Mouse (Mus musculus) limb, embryonic 15.5 days (tissue): ENCODE results near the gene Rapgef5. TPM values are rescaled to one million over a fixed set of nuclear protein-coding genes. Genes with fewer than 3 reads are reported as not detected.

Experiments
- ATAC-seq: fragments of 200-750 bp; cut with Nextera tagmentation; 2 replicates; pipeline ENCODE4 v1.8.0; 2017; ENCODE audit warnings: low read depth, moderate TSS enrichment; ENCODE audit not compliant: insufficient number of reproducible peaks, low FRiP score, low TSS enrichment
- H3K27ac ChIP-seq: fragments of 300-500 bp; sonication (generic); 2 replicates; pipeline ENCODE4 v1.5.1; 2015; ENCODE audit warnings: moderate library complexity, mild to moderate bottlenecking, inconsistent platforms
- H3K27me3 ChIP-seq: fragments of 300-500 bp; sonication (generic); 2 replicates; pipeline ENCODE4 v1.6.1; 2015; ENCODE audit warnings: inconsistent platforms
- H3K36me3 ChIP-seq: fragments of 300-500 bp; sonication (generic); 2 replicates; pipeline ENCODE4 v1.6.1; 2015; ENCODE audit warnings: inconsistent platforms
- H3K4me1 ChIP-seq: fragments of 300-500 bp; sonication (generic); 2 replicates; pipeline ENCODE4 v1.6.1; 2015; ENCODE audit warnings: inconsistent platforms
- H3K4me2 ChIP-seq: fragments of 300-500 bp; sonication (generic); 2 replicates; pipeline ENCODE4 v1.6.1; 2015; ENCODE audit warnings: mild to moderate bottlenecking, inconsistent platforms
- H3K4me3 ChIP-seq: fragments of 300-500 bp; sonication (generic); 2 replicates; pipeline ENCODE4 v1.5.1; 2015; ENCODE audit warnings: mild to moderate bottlenecking, inconsistent platforms
- H3K9ac ChIP-seq: fragments of 300-500 bp; sonication (generic); 2 replicates; pipeline ENCODE4 v1.6.1; 2015; ENCODE audit warnings: inconsistent platforms
- H3K9me3 ChIP-seq: fragments of 300-500 bp; sonication (generic); 2 replicates; pipeline ENCODE4 v1.6.1; 2016; ENCODE audit warnings: inconsistent platforms
- WGBS: fragments of 180-500 bp; shearing (Covaris S2); methylation state at CpG from one replicate; pipeline ENCODE4 v1.1.7; 2015; 5-methylcytosine and 5-hydroxymethylcytosine counted together
- polyA plus RNA-seq: library from polyadenylated mRNA; unstranded; fragments of >200 nt; fragmentation: Nextera tagmentation; extraction: Ambion mirVana; gene quantifications from 2 replicates; pipeline ENCODE4 v1.2.1, GENCODE M21; 2015

Rapgef5 gene
- polyA plus RNA-seq, 1 experiment from 2014 or later = 7.8 TPM

DNA sequence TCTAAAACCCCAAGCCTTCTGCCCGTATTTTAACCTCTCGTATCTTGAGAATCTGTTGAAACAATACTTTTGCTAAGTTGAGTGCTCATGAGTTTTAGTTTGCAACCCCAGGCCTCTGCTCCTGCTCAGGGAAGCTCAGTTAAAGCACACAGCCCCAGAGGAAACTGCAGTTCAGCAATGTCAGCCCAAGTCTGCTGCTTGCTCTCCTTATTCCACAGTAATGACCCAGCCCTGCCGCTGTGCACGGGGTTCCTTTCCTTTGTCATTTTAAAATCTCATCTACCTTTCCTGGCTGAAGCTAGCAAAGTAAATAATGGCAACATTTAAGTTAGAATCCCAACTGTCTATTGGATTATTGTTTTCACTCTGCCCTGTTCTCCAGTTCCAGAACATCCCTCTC is 144.1 kb downstream of the Rapgef5 start:
- Histone ChIP-seq H3K9me3 (no peaks in the 10 kb centered on the region), H3K9ac (no peak overlapping the region), H3K27me3 (no peaks in the 10 kb centered on the region), H3K4me1 (no peaks in the 10 kb centered on the region), H3K27ac (no peak overlapping the region), H3K36me3 (no peaks in the 10 kb centered on the region), H3K4me2 (no peak overlapping the region), H3K4me3 (no peak overlapping the region)
- no peak for ATAC-seq
- 40% methylated on average over 4 of the region's 4 CpGs for WGBS

- no peaks in the 10 kb centered on the region for H3K36me3 ChIP-seq
- no peak for ATAC-seq
- WGBS = 70% methylated on average over 6 of the region's 6 CpGs
Measured at GRCm38 (mm10) chr12:117661871-117662270, 145.6 kb downstream of the Rapgef5 start.

GRCm38 (mm10) chr12:117663637-117664036 is 147.4 kb downstream of the Rapgef5 start:
- Histone ChIP-seq H3K36me3 (no peaks in the 10 kb centered on the region), H3K9ac (no peak overlapping the region), H3K4me2 (no peak overlapping the region), H3K4me1 (peaks cover 4% of the 10 kb centered on the region; the same call in 1 of the 2 replicates), H3K27me3 (no peaks in the 10 kb centered on the region), H3K27ac (no peak overlapping the region), H3K9me3 (no peaks in the 10 kb centered on the region), H3K4me3 (no peak overlapping the region)
- no peak for ATAC-seq
- WGBS = 60% methylated on average over 5 of the region's 5 CpGs

More at GRCm38 (mm10) chr12:117661871-117662270, 145.6 kb downstream of the Rapgef5 start:
- H3K27ac ChIP-seq = no peak overlapping the region
- no peaks in the 10 kb centered on the region for H3K27me3 ChIP-seq
- no peak overlapping the region for H3K4me3 ChIP-seq
- no peak overlapping the region for H3K9ac ChIP-seq
- no peak overlapping the region for H3K4me2 ChIP-seq
- H3K4me1 ChIP-seq = no peaks in the 10 kb centered on the region
- no peaks in the 10 kb centered on the region for H3K9me3 ChIP-seq

GRCm38 (mm10) chr12:117664644-117665043 is 148.4 kb downstream of the Rapgef5 start:
- H3K9me3 ChIP-seq = no peaks in the 10 kb centered on the region
- 61% methylated on average over 5 of the region's 5 CpGs for WGBS
- no peak overlapping the region for H3K4me2 ChIP-seq
- no peaks in the 10 kb centered on the region for H3K27me3 ChIP-seq
- no peaks in the 10 kb centered on the region for H3K36me3 ChIP-seq
- no peak overlapping the region for H3K9ac ChIP-seq
- ATAC-seq = no peak
- peaks cover 9% of the 10 kb centered on the region; the same call in 1 of the 2 replicates for H3K4me1 ChIP-seq
- no peak overlapping the region for H3K4me3 ChIP-seq
- no peak overlapping the region for H3K27ac ChIP-seq

- WGBS = 88% methylated on average over 3 of the region's 3 CpGs
Measured at GRCm38 (mm10) chr12:117666391-117666790, 150.1 kb downstream of the Rapgef5 start.

DNA sequence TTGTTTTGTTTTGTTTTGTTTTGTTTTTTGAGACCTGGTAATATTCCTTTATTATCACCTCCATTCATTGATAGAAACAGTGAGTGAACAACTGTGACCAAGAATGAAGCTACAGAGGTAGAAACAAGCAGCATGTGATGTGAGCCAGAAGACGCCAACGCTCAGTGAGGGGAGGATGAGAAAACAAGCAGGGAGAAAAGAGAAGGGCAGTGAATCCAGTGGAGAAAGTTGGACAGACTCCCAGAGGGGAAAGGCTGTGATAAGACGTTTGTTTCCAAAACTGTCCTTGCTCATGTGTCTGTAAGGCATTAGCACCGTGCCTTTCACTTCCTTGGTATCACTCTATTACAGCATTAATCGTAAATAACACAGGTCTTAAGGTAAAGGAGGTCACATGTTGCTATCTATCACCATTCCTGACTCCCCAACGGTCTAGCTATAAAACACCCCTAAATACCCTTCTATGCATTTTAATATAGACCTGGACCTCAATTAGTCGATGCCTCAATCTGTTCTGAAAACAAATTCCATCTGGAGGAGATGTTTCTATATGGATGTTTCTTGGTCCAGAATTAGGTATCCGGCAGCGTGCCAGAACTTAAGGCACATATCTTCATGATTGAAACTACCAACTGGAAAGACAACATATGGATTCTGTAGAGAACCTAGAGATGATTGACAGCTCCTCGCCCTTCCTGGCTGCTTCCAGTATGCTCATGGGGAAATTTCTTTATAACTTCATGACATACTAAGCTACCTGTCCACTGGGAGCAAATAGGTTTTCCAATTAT is 153.5 kb downstream of the Rapgef5 start:
- Histone ChIP-seq H3K4me3 (no peak overlapping the region), H3K9me3 (no peaks in the 10 kb centered on the region), H3K4me1 (peaks cover 9% of the 10 kb centered on the region; the same call in 1 of the 2 replicates), H3K27ac (no peak overlapping the region), H3K27me3 (no peaks in the 10 kb centered on the region), H3K36me3 (no peaks in the 10 kb centered on the region), H3K9ac (no peak overlapping the region), H3K4me2 (no peak overlapping the region)
- ATAC-seq = no peak
- 67% methylated on average over 10 of the region's 10 CpGs for WGBS

More at GRCm38 (mm10) chr12:117666391-117666790, 150.1 kb downstream of the Rapgef5 start:
- no peak overlapping the region for H3K9ac ChIP-seq
- ATAC-seq = no peak
- H3K4me2 ChIP-seq = no peak overlapping the region
- H3K27ac ChIP-seq = no peak overlapping the region
- H3K36me3 ChIP-seq = no peaks in the 10 kb centered on the region
- H3K4me3 ChIP-seq = no peak overlapping the region
- H3K4me1 ChIP-seq = peaks cover 9% of the 10 kb centered on the region; the same call in 1 of the 2 replicates
- H3K27me3 ChIP-seq = no peaks in the 10 kb centered on the region
- H3K9me3 ChIP-seq = no peaks in the 10 kb centered on the region

GRCm38 (mm10) chr12:117673188-117673587 is 156.9 kb downstream of the Rapgef5 start:
- no peak overlapping the region for H3K9ac ChIP-seq
- H3K27ac ChIP-seq = no peak overlapping the region
- WGBS = 66% methylated on average over 2 of the region's 2 CpGs
- ATAC-seq = no peak
- peaks cover 9% of the 10 kb centered on the region; the same call in 1 of the 2 replicates for H3K4me1 ChIP-seq
- no peak overlapping the region for H3K4me3 ChIP-seq
- H3K36me3 ChIP-seq = no peaks in the 10 kb centered on the region
- H3K27me3 ChIP-seq = no peaks in the 10 kb centered on the region
- no peak overlapping the region for H3K4me2 ChIP-seq
- no peaks in the 10 kb centered on the region for H3K9me3 ChIP-seq

GRCm38 (mm10) chr12:117674511-117674910 is 158.2 kb downstream of the Rapgef5 start:
- Histone ChIP-seq H3K27ac (no peak overlapping the region), H3K36me3 (no peaks in the 10 kb centered on the region), H3K9ac (no peak overlapping the region), H3K27me3 (no peaks in the 10 kb centered on the region), H3K9me3 (no peaks in the 10 kb centered on the region), H3K4me2 (no peak overlapping the region), H3K4me3 (no peak overlapping the region), H3K4me1 (no peaks in the 10 kb centered on the region)
- WGBS = 88% methylated on average over 2 of the region's 2 CpGs
- no peak for ATAC-seq

GRCm38 (mm10) chr12:117676265-117676664 is 160.0 kb downstream of the Rapgef5 start:
- Histone ChIP-seq H3K4me3 (no peak overlapping the region), H3K36me3 (no peaks in the 10 kb centered on the region), H3K9me3 (no peaks in the 10 kb centered on the region), H3K4me1 (no peaks in the 10 kb centered on the region), H3K9ac (no peak overlapping the region), H3K27me3 (no peaks in the 10 kb centered on the region), H3K4me2 (no peak overlapping the region), H3K27ac (no peak overlapping the region)
- no peak for ATAC-seq
- 86% methylated on average over 4 of the region's 4 CpGs for WGBS

GRCm38 (mm10) chr12:117678916-117679315 is 162.6 kb downstream of the Rapgef5 start:
- WGBS = 64% methylated on average over 3 of the region's 3 CpGs
- ATAC-seq = no peak
- Histone ChIP-seq H3K9ac (no peak overlapping the region), H3K4me2 (no peak overlapping the region), H3K4me3 (no peak overlapping the region), H3K9me3 (no peaks in the 10 kb centered on the region), H3K36me3 (no peaks in the 10 kb centered on the region), H3K4me1 (no peaks in the 10 kb centered on the region), H3K27ac (no peak overlapping the region), H3K27me3 (no peaks in the 10 kb centered on the region)

DNA sequence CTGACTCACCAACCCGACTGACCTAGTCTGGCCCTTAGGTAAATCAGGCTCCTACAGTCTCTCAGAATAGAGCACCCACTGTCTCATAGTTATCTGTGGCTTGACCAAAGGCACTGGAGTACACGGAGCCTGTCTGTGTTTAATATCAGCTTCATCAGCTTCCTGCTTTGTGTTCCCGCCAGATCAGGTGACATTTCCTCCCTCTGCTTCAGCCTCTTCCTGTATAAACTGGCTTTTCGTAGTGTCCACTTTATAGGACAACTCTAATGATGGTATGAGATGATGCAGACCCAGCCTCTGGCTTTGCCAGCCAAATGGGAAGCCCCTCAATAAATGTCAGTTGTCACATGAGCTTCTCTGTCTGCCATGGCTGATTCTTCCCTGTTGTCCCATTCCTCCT is 163.5 kb downstream of the Rapgef5 start:
- Histone ChIP-seq H3K9me3 (no peaks in the 10 kb centered on the region), H3K36me3 (no peaks in the 10 kb centered on the region), H3K4me3 (no peak overlapping the region), H3K27ac (no peak overlapping the region), H3K27me3 (no peaks in the 10 kb centered on the region), H3K9ac (no peak overlapping the region), H3K4me2 (no peak overlapping the region), H3K4me1 (no peaks in the 10 kb centered on the region)
- WGBS = 59% methylated on average over 4 of the region's 4 CpGs
- no peak for ATAC-seq

- H3K27ac ChIP-seq = no peak overlapping the region
- WGBS = 86% methylated on average over 4 of the region's 4 CpGs
Measured at GRCm38 (mm10) chr12:117681273-117681672, 165.0 kb downstream of the Rapgef5 start.

More at GRCm38 (mm10) chr12:117681273-117681672, 165.0 kb downstream of the Rapgef5 start:
- no peaks in the 10 kb centered on the region for H3K27me3 ChIP-seq
- no peaks in the 10 kb centered on the region for H3K9me3 ChIP-seq
- H3K36me3 ChIP-seq = no peaks in the 10 kb centered on the region
- H3K9ac ChIP-seq = no peak overlapping the region
- no peaks in the 10 kb centered on the region for H3K4me1 ChIP-seq
- no peak overlapping the region for H3K4me2 ChIP-seq
- no peak for ATAC-seq
- no peak overlapping the region for H3K4me3 ChIP-seq
